Mouse (Mus musculus): ENCODE data around the gene Hps4. TPM values are rescaled to one million over a fixed set of nuclear protein-coding genes. Genes with fewer than 3 reads are reported as not detected.
"Not testable (repeated sequence)": the region's sequence is repeated elsewhere in the genome, so short reads cannot be mapped to it uniquely, and the experiment has no call there.

Gene Hps4
- polyA plus RNA-seq, 1 experiment: 22.7 TPM

- no peak overlapping the region for H3K27ac ChIP-seq (ENCODE audit: insufficient read depth, low read depth, low read length)
- H3K4me3 ChIP-seq (ENCODE audit: insufficient read depth, low read length): no peak overlapping the region
- no peak for TF ChIP-seq CTCF (IDR thresholded peaks at IDR 0.05; ENCODE audit: low read depth, low read length)
- TF ChIP-seq POLR2A (IDR thresholded peaks at IDR 0.05; ENCODE audit: borderline replicate concordance, low read depth, low read length): no peak
- H3K4me1 ChIP-seq (ENCODE audit: control insufficient read depth, insufficient read depth, low read length): peaks cover 37% of the 10 kb centered on the region
Observed at GRCm38 (mm10) chr5:112300112-112300511, 42.8 kb upstream of the Hps4 start.

GRCm38 (mm10) chr5:112300721-112301308 lies 42.1 kb upstream of the Hps4 start:
- Histone ChIP-seq H3K4me1 (ENCODE audit: control insufficient read depth, insufficient read depth, low read length) (peaks cover 34% of the 10 kb centered on the region), H3K27ac (ENCODE audit: insufficient read depth, low read depth, low read length) (no peak overlapping the region), H3K4me3 (ENCODE audit: insufficient read depth, low read length) (no peak overlapping the region)
- TF ChIP-seq CTCF (IDR thresholded peaks at IDR 0.05; ENCODE audit: low read depth, low read length) (no peak), POLR2A (IDR thresholded peaks at IDR 0.05; ENCODE audit: borderline replicate concordance, low read depth, low read length) (no peak)

DNA sequence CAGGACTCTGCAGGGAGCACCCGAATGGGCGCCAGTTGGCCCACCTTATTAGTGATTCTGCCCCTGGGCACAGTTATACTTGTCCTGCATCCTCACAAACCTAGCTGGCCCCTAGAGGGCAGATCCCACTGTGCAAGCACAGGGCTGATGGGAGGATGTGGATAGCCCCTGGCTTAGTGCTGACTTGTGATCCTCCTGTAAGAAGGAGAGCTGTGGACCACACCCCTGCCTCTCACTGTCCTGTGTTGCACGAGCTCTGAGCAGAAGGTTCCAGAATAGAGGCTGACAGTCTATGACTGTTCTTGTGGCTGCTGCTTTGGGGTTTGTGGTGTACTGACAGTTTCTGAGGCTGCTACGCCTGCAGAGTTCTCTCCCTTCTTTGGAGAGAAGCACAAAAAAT lies 41.2 kb upstream of the Hps4 start:
- H3K27ac ChIP-seq (ENCODE audit: insufficient read depth, low read depth, low read length): no peak overlapping the region
- peaks cover 33% of the 10 kb centered on the region for H3K4me1 ChIP-seq (ENCODE audit: control insufficient read depth, insufficient read depth, low read length)
- no peak for TF ChIP-seq POLR2A (IDR thresholded peaks at IDR 0.05; ENCODE audit: borderline replicate concordance, low read depth, low read length)
- TF ChIP-seq CTCF (IDR thresholded peaks at IDR 0.05; ENCODE audit: low read depth, low read length): no peak
- H3K4me3 ChIP-seq (ENCODE audit: insufficient read depth, low read length): no peak overlapping the region

DNA sequence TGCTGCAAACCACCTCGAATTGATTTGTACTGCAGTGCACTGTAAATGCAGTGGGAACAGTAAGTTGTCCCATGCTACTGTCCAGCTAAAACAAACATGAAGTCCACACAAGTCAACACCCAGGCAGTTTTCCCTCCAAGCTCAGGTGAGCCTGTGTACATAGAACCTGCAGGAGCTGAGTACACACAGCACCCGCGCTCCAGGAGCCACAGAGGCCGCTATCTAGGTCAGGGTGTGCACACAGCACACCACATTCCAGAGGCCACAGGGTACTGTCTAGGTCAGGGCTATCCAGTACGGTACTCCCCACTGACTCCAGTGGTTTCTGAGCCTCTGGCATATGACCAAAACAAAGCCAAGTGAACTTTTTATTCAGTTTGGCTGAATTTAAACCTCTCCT lies 40.6 kb upstream of the Hps4 start:
- Histone ChIP-seq H3K27ac (ENCODE audit: insufficient read depth, low read depth, low read length) (no peak overlapping the region), H3K4me3 (ENCODE audit: insufficient read depth, low read length) (no peak overlapping the region), H3K4me1 (ENCODE audit: control insufficient read depth, insufficient read depth, low read length) (peaks cover 26% of the 10 kb centered on the region)
- no peak for TF ChIP-seq CTCF (IDR thresholded peaks at IDR 0.05; ENCODE audit: low read depth, low read length)
- no peak for TF ChIP-seq POLR2A (IDR thresholded peaks at IDR 0.05; ENCODE audit: borderline replicate concordance, low read depth, low read length)

DNA sequence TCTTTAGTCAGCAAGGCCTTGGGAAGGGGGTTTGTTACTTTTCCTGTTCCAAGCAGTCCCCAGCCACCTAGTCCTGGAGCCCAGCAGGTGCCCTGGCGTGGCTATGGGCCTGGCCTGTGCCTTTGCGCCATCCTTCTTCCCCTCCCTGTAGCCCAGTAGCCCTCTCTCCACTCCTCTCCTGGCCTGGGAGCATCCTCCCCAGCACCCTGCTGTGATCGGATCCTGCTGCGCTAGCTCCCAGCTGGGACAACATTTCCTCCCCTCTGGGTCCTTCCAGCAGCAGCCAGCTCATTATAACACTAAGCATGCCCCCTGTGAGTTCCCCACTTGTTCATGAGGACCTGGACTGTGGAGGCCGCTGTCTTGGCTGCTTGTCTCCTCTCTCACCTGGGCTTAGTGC lies 37.0 kb upstream of the Hps4 start:
- Histone ChIP-seq H3K27ac (ENCODE audit: insufficient read depth, low read depth, low read length) (no peak overlapping the region), H3K4me3 (ENCODE audit: insufficient read depth, low read length) (no peak overlapping the region), H3K4me1 (ENCODE audit: control insufficient read depth, insufficient read depth, low read length) (no peaks in the 10 kb centered on the region)
- no peak for TF ChIP-seq POLR2A (IDR thresholded peaks at IDR 0.05; ENCODE audit: borderline replicate concordance, low read depth, low read length)
- no peak for TF ChIP-seq CTCF (IDR thresholded peaks at IDR 0.05; ENCODE audit: low read depth, low read length)

DNA sequence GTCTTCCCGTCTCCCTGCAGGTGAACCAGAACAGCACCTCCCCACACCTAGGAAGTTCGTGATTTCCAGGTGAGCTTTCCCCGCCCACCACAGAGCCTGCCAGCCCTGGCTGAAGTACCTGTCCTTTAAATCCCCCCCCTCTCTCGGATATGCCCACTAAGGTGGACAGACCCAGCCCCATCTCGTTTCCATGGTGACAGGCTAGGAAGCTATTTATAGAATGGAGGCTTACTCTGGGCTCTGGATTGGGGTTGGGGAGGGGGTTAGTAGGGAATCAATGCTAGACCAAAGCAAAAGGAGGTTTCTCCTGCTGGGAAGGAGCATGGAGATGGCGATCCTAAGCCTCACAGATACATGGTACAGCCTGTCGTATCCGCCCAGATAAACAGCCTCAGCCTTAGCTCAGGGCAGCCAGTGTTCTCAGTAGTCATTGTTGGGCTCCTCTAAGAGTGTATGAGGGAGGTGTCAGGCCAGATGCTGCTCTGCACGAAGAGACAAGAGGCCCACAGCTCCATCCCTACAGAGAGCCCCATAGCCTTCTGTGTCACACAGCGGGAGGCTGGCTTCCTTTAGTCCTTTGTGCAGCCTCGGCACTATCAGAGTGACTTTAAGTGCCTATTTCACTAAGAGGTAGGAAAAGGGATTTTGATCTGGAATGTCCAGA lies 29.5 kb upstream of the Hps4 start:
- TF ChIP-seq POLR2A (IDR thresholded peaks at IDR 0.05; ENCODE audit: borderline replicate concordance, low read depth, low read length) (no peak), CTCF (IDR thresholded peaks at IDR 0.05; ENCODE audit: low read depth, low read length) (no peak)
- H3K4me3 ChIP-seq (ENCODE audit: insufficient read depth, low read length): no peak overlapping the region
- no peaks in the 10 kb centered on the region for H3K4me1 ChIP-seq (ENCODE audit: control insufficient read depth, insufficient read depth, low read length)
- H3K27ac ChIP-seq (ENCODE audit: insufficient read depth, low read depth, low read length): no peak overlapping the region

DNA sequence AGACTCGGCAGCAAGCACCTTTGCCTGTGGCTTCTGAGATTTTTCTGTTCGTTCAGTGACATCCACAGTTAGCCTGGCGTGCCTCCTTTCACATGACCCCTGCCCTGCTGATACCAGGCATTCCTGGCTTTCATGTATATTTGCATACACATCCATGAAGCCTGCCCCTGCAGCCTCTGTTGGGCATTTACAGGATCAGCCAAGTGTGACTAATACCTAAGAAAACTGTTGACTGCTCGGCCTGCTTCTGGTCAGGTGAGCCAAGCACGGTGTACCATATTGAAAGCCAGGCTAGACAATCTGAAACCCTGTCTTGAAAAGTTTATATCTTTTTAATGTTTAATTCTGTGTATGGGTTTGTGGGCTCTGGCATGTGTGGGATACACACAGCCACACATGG lies 26.4 kb upstream of the Hps4 start:
- Histone ChIP-seq H3K4me1 (ENCODE audit: control insufficient read depth, insufficient read depth, low read length) (no peaks in the 10 kb centered on the region), H3K4me3 (ENCODE audit: insufficient read depth, low read length) (no peak overlapping the region), H3K27ac (ENCODE audit: insufficient read depth, low read depth, low read length) (no peak overlapping the region)
- TF ChIP-seq CTCF (IDR thresholded peaks at IDR 0.05; ENCODE audit: low read depth, low read length) (no peak), POLR2A (IDR thresholded peaks at IDR 0.05; ENCODE audit: borderline replicate concordance, low read depth, low read length) (no peak)

DNA sequence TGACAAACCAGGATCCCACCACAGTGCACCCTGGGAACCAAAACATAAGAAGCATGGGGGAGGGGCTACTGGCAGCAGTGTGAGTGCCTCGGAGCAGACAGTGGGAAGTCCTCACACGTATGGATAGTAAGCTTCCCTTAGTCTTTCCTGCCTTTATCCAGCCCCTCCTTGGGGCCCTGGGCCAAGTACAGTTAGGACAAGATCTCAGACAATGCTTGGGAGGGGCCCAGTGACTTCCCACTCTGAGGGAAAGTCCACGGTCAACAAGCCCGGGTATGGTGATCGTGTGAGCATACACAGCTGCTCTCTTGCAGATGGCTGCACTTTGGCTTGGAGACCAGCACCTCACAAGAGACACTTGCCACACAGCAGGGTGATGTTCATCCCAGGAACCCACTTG lies 25.6 kb upstream of the Hps4 start:
- Histone ChIP-seq H3K4me1 (ENCODE audit: control insufficient read depth, insufficient read depth, low read length) (no peaks in the 10 kb centered on the region), H3K27ac (ENCODE audit: insufficient read depth, low read depth, low read length) (no peak overlapping the region), H3K4me3 (ENCODE audit: insufficient read depth, low read length) (no peak overlapping the region)
- TF ChIP-seq POLR2A (IDR thresholded peaks at IDR 0.05; ENCODE audit: borderline replicate concordance, low read depth, low read length): no peak
- TF ChIP-seq CTCF (IDR thresholded peaks at IDR 0.05; ENCODE audit: low read depth, low read length): no peak

DNA sequence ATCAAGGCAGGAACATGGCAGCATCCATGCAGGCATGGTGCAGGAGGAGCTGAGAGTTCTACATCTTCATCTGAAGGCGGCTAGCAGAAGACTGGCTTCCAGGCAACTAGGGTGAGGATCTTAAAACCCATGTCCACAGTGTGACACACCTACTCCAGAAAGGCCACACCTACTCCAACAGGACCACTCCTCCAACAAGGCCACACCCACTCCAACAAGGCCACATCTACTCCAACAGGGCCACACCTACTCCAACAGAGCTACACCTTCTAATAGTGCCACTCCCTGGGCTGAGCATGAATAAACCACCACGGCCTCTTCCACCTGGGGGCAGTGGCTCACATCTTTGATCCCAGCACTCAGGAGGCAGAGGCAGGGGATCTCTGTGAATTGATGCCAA lies 23.5 kb upstream of the Hps4 start:
- H3K4me1 ChIP-seq (ENCODE audit: control insufficient read depth, insufficient read depth, low read length): peaks cover 11% of the 10 kb centered on the region
- H3K4me3 ChIP-seq (ENCODE audit: insufficient read depth, low read length); H3K27ac ChIP-seq (ENCODE audit: insufficient read depth, low read depth, low read length): not testable (repeated sequence)

DNA sequence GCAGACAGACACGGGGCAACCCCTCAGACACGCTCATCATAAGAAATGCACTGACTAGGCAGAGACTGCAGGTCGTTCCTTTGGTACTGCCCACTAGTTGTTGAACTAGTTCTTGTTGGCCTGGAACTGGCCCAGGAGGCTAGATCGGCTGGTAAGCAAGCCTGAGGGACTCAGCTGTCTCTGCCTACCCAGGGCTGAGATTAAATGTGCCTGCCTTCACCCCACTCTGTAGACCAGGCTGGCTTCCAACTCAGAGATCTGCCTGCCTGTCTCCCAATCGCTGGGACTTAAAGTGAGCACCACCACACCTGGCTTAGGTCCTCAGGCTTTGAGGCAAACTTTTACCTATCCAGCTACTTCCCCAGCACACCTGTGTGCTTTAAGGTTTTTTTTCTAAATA lies 22.5 kb upstream of the Hps4 start:
- H3K4me3 ChIP-seq (ENCODE audit: insufficient read depth, low read length): no peak overlapping the region
- H3K27ac ChIP-seq (ENCODE audit: insufficient read depth, low read depth, low read length): no peak overlapping the region
- TF ChIP-seq CTCF (IDR thresholded peaks at IDR 0.05; ENCODE audit: low read depth, low read length) (no peak), POLR2A (IDR thresholded peaks at IDR 0.05; ENCODE audit: borderline replicate concordance, low read depth, low read length) (no peak)
- peaks cover 11% of the 10 kb centered on the region for H3K4me1 ChIP-seq (ENCODE audit: control insufficient read depth, insufficient read depth, low read length)

Data from bone marrow macrophage, adult 2 months (primary cell).